Mouse (Mus musculus): ENCODE results near the gene Mageb1. TPM values are rescaled to one million over a fixed set of nuclear protein-coding genes. Genes with fewer than 3 reads are reported as not detected.

Gene Mageb1
- not detected for total RNA-seq (2023)

DNA sequence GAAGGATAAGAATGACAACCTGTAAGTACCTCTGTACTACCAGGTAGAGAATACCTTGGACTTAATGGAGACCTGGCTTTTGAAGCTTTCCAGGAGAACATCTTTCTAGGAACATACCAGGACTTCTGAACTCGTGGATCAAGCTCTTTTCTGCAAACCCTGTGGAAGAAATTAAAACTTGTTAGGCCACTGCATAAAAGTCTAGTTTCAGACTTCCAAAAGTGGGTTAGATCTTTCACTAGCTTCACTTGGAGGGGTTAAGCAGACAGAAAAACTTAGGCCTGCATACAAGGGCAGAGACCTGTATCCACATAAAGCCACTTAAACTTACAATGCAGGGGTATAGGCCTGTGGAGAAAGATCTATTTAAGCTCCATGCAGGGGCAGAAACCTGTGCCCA lies at the start of gene Mageb1:
Gene Mageb1 (minus strand): TSS at position 101 of the 400 bp plus-strand sequence.

Other genes with a start within 250 kb of the Mageb1 start
- gene Mageb5, start 233.3 kb downstream of the Mageb1 start, total RNA-seq (2023) = not detected

Data from neutrophil, adult 59 days (primary cell).